Mouse (Mus musculus) forebrain, embryonic 12.5 days (tissue): ENCODE measurements at regions not wholly inside any gene's neighbourhood (a gene's known extent, or its start where the extent isn't known, plus 50 kb on each side); places are given as distances from the start of the nearest gene placed in this dataset.
A peak's percentile ranks its signal among the peaks of the same experiment; 100 is the strongest.
"Not testable (repeated sequence)": the region's sequence is repeated elsewhere in the genome, so short reads cannot be mapped to it uniquely, and the experiment has no call there.

Experiments
- ATAC-seq: fragments of 200-750 bp; cut with Nextera tagmentation; 2 replicates; pipeline ENCODE4 v1.8.0; 2017; ENCODE audit warnings: moderate TSS enrichment; ENCODE audit not compliant: low FRiP score
- H3K27ac ChIP-seq: fragments of 300-500 bp; sonication (generic); 2 replicates; pipeline ENCODE4 v1.5.1; 2016; ENCODE audit warnings: mild to moderate bottlenecking
- H3K27me3 ChIP-seq: fragments of 300-500 bp; sonication (generic); 2 replicates; pipeline ENCODE4 v1.6.1; 2016; ENCODE audit warnings: mild to moderate bottlenecking
- H3K36me3 ChIP-seq: fragments of 300-500 bp; sonication (generic); replicated peaks from 2 replicates; pipeline ENCODE4 v1.6.1; 2016; ENCODE audit warnings: mild to moderate bottlenecking
- H3K4me1 ChIP-seq: fragments of 300-500 bp; sonication (generic); 2 replicates; pipeline ENCODE4 v1.6.1; 2016
- H3K4me2 ChIP-seq: fragments of 300-500 bp; sonication (generic); 2 replicates; pipeline ENCODE4 v1.6.1; 2016; ENCODE audit warnings: mild to moderate bottlenecking, moderate library complexity
- H3K4me3 ChIP-seq: fragments of 300-500 bp; sonication (generic); replicated peaks from 2 replicates; pipeline ENCODE4 v1.5.1; 2016; ENCODE audit warnings: mild to moderate bottlenecking
- H3K9ac ChIP-seq: fragments of 300-500 bp; sonication (generic); 2 replicates; pipeline ENCODE4 v1.6.1; 2016; ENCODE audit warnings: mild to moderate bottlenecking
- H3K9me3 ChIP-seq: fragments of 300-500 bp; sonication (generic); 2 replicates; pipeline ENCODE4 v1.6.1; 2016
- WGBS: fragments of 180-500 bp; shearing (Covaris S2); methylation state at CpG from one replicate; pipeline ENCODE4 v1.1.7; 2016; 5-methylcytosine and 5-hydroxymethylcytosine counted together

GRCm38 (mm10) chr4:89753484-89753883 lies 74.2 kb downstream of the Dmrta1 start:
- Histone ChIP-seq H3K27me3 (no peaks in the 10 kb centered on the region), H3K27ac (no peak overlapping the region), H3K9me3 (no peaks in the 10 kb centered on the region), H3K4me2 (no peak overlapping the region), H3K4me3 (no peak overlapping the region), H3K4me1 (no peaks in the 10 kb centered on the region), H3K9ac (no peak overlapping the region), H3K36me3 (no peaks in the 10 kb centered on the region)
- ATAC-seq: no peak
- WGBS: 90% methylated on average over 1 of the region's 1 CpGs

DNA sequence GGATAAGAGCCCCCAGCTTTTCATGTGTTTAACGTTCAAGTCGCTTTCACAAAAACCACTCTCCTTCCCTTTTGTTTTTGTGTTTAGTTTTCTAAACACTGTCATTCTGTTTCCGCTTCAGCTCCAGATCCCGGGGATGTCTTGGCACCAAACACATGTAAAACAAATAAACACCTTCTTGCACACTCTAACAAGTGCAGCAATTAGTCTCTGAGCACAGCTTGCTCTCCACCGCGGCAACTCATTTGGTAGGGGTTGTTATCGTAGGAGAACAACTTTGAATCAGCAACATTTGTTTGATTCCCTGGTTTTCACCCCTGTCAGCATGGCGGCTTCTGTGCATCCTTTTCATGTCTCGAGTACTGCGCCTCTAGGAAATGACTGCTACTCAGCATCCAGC lies 97.0 kb downstream of the Dmrta1 start:
- 48% methylated on average over 10 of the region's 10 CpGs for WGBS
- no peaks in the 10 kb centered on the region for H3K27me3 ChIP-seq
- no peaks in the 10 kb centered on the region for H3K4me1 ChIP-seq
- ATAC-seq: peak; percentile 33; the same call in 1 of the 2 replicates
- H3K36me3 ChIP-seq: no peaks in the 10 kb centered on the region
- H3K4me2 ChIP-seq: no peak overlapping the region
- H3K9me3 ChIP-seq: no peaks in the 10 kb centered on the region
- H3K9ac ChIP-seq: no peak overlapping the region
- H3K27ac ChIP-seq: no peak overlapping the region
- H3K4me3 ChIP-seq: no peak overlapping the region

DNA sequence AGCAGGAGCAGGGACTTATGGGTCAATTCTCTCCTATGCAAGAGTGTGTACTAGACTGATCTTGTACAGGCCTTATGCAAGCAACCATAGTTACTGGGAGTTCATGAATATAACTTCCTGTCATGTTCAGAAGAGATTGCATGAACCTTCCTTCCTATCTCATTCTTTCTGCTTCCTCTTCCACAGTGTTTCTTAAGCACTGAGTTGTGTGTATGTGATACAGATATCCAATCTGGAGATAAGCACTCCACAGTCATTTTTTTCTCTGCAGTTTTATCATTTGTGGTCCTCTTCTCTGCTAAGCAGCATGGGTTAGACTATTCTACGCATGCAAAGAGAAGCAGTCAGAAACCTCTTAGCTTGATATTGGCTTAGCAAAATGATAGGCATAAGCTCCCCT lies 102.3 kb downstream of the Dmrta1 start:
- Histone ChIP-seq H3K4me2 (no peak overlapping the region), H3K27me3 (no peaks in the 10 kb centered on the region), H3K27ac (no peak overlapping the region), H3K9ac (no peak overlapping the region), H3K4me3 (no peak overlapping the region), H3K36me3 (no peaks in the 10 kb centered on the region), H3K4me1 (no peaks in the 10 kb centered on the region), H3K9me3 (no peaks in the 10 kb centered on the region)
- no peak for ATAC-seq
- WGBS: 100% methylated on average over 1 of the region's 1 CpGs

GRCm38 (mm10) chr4:89816823-89817222 lies 137.6 kb downstream of the Dmrta1 start:
- WGBS: 88% methylated on average over 7 of the region's 7 CpGs
- Histone ChIP-seq H3K4me2 (no peak overlapping the region), H3K4me3 (no peak overlapping the region), H3K27ac (no peak overlapping the region), H3K9ac (no peak overlapping the region), H3K9me3 (no peaks in the 10 kb centered on the region), H3K27me3 (no peaks in the 10 kb centered on the region), H3K4me1 (no peaks in the 10 kb centered on the region), H3K36me3 (no peaks in the 10 kb centered on the region)
- ATAC-seq: no peak

DNA sequence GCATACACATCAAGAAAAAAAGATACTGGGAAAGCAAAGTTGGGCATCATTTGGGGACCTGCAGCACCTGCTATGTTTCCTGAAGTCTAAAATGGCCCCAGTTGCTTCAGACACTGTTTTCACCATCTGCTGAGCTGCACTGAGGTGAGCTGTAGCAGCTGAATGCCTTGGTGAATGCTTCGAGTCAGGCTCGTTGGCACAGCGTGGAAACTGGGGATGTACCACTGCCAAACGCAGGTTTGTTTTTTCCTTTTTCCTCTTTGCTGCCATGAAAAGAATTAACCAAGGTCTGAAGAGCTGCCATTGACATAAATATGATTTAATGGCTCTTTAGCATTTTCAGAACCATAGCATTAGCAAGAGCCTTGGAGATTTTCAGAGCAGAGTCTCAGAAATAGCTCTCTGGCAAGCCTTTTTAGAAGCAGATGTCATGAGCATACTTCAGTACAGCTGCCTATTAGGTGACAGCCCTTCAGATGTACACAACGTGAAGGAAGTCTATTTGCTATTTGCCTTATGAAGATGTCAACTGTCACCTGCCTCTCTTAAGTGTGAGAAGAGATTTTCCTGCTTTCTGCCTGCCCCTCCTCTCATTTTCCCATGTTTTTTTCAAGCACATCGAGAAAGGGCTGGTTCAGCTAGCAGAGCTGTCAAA lies 155.4 kb downstream of the Dmrta1 start:
- Histone ChIP-seq H3K27ac (no peak overlapping the region), H3K4me2 (no peak overlapping the region), H3K4me1 (no peaks in the 10 kb centered on the region), H3K9ac (no peak overlapping the region), H3K36me3 (no peaks in the 10 kb centered on the region), H3K9me3 (no peaks in the 10 kb centered on the region), H3K27me3 (no peaks in the 10 kb centered on the region), H3K4me3 (no peak overlapping the region)
- ATAC-seq: no peak
- WGBS: 70% methylated on average over 6 of the region's 6 CpGs

DNA sequence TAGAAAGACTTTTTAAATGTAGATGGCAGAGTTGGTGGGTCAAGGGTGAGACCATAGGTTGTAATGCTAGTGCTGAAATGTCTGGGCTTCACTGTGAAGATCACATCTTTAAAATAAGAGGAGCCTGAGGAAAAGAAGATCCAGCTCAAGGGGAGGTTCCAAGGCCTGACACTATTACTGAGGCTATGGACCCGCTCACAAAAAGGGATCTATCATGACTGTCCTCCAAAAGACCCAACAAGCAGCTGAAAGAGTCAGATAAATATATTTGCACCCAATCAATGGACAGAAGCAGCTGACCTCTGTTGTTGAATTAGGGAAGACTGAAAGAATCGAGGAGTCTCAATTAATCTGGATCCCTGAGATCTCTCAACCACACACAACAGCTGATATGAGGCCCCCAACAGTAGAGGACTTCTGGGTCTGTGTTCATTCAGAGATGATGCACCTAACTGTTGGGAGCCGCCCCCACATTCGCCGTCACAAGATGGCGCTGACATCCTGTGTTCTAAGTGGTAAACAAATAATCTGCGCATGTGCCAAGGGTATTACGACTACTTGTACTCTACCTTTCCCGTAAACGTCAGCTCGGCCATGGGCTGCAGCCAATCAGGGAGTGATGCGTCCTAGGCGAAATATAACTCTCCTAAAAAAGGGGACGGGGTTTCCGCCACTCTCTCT lies 196.3 kb downstream of the Dmrta1 start:
- not testable (repeated sequence) for H3K9ac ChIP-seq, H3K4me3 ChIP-seq, H3K27me3 ChIP-seq, H3K36me3 ChIP-seq, H3K9me3 ChIP-seq, H3K27ac ChIP-seq, H3K4me1 ChIP-seq
- ATAC-seq: peak; percentile 85
- WGBS: 24% methylated on average over 7 of the region's 15 CpGs
- peak overlapping the region; percentile 21; the same call in 1 of the 2 replicates for H3K4me2 ChIP-seq

DNA sequence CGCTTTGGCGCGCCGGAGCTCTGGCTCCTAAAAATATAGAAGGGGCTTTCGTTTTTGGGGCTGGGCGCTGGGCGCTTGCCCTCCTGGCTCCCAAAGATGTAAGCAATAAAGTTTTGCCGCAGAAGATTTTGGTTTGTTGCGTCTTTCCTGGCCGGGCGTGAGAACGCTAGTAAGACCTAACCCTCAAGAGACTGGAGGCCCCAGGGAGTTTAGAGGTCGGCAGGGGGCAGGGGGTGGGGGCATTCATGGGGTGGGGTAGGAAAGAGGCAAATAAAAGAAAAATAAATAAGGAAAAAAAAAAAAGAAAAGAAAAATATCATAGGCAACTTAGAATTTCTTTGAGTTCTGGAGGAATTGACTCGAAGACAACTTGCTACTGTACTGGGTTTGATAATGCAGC lies 196.9 kb downstream of the Dmrta1 start:
- H3K27me3 ChIP-seq, H3K9me3 ChIP-seq, H3K4me1 ChIP-seq, H3K9ac ChIP-seq, H3K36me3 ChIP-seq, H3K27ac ChIP-seq: not testable (repeated sequence)
- peak overlapping the region; percentile 48 for H3K4me2 ChIP-seq
- H3K4me3 ChIP-seq: peak overlapping the region; percentile 34
- ATAC-seq: peak; percentile 61; the same call in 1 of the 2 replicates
- 24% methylated on average over 10 of the region's 14 CpGs for WGBS

DNA sequence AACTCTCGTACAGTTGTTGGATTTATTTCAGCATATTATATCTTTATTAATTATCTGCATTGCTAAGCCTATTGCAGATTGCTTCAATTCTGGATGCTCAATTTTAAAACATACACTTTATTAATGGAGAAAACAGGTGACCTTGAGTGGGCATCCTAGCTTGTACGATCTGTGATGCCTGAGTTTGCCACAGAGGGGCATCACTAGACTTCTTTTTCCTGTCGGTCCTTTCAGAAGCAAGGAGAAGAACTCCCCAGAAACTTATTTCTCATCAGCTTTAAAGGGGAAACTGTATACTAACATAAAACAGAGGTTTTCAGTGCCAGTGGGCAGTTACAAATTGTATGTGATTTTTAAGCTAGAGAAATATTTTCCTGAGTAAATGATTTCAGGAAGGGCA lies 201.8 kb downstream of the Dmrta1 start:
- WGBS: 59% methylated on average over 3 of the region's 3 CpGs

GRCm38 (mm10) chr4:89909622-89910021 lies 230.4 kb downstream of the Dmrta1 start:
- H3K27ac ChIP-seq: no peak overlapping the region
- no peak for ATAC-seq
- H3K36me3 ChIP-seq: no peaks in the 10 kb centered on the region
- no peaks in the 10 kb centered on the region for H3K9me3 ChIP-seq
- no peaks in the 10 kb centered on the region for H3K27me3 ChIP-seq
- H3K4me1 ChIP-seq: no peaks in the 10 kb centered on the region
- H3K9ac ChIP-seq: no peak overlapping the region
- no peak overlapping the region for H3K4me3 ChIP-seq
- no peak overlapping the region for H3K4me2 ChIP-seq

More for the DNA sequence above, 201.8 kb downstream of the Dmrta1 start:
- no peaks in the 10 kb centered on the region for H3K9me3 ChIP-seq
- no peak overlapping the region for H3K4me3 ChIP-seq
- ATAC-seq: no peak
- H3K36me3 ChIP-seq: no peaks in the 10 kb centered on the region
- no peak overlapping the region for H3K27ac ChIP-seq
- H3K4me2 ChIP-seq: no peak overlapping the region
- no peak overlapping the region for H3K9ac ChIP-seq
- no peaks in the 10 kb centered on the region for H3K27me3 ChIP-seq
- 0 out of 2 replicates have a peak, but pooled peaks cover 3% of the 10 kb centered on the region for H3K4me1 ChIP-seq

DNA sequence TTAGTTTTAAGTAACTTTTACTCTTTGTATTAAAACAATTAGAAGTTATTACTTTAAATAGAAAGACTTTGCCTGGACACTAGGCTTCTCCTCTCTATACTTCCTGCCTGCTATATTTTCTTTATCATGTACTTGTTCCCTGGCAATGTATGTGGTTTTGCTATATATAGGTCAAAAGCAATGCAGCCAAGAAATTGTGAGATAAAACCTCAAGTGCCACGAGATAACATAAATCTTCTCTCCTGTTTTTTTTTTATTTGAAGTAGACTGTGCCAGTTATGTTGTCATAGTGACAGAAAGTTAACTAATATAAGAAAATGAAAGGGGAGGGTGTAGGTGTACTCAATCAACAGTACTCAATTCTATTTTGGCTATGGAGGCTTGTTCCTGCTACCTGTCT lies 258.4 kb downstream of the Dmrta1 start:
- no peak overlapping the region for H3K9ac ChIP-seq
- no peaks in the 10 kb centered on the region for H3K4me1 ChIP-seq
- H3K4me3 ChIP-seq: no peak overlapping the region
- no peak for ATAC-seq
- H3K27ac ChIP-seq: no peak overlapping the region
- H3K36me3 ChIP-seq: no peaks in the 10 kb centered on the region
- H3K9me3 ChIP-seq: no peaks in the 10 kb centered on the region
- no peaks in the 10 kb centered on the region for H3K27me3 ChIP-seq
- H3K4me2 ChIP-seq: no peak overlapping the region
- 83% methylated on average over 1 of the region's 1 CpGs for WGBS

DNA sequence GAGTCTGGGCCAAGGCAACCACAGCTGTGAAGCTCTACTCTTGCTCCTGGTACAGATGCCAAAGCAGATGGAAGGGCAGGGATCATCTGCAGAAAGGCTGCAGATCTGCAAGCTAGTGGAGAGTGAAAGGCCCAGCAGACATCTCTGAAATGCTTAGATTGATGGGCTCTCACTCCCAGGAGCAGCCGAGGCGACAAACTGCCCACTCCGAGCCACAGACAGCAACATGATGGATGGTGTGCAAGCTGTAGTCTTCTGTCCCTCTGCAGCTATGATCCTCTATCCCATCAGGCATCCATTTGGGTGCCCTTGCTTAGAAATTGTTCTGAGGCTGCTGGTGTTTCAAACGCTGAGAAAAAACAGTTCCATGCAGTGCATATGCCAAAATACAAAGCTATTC lies 262.1 kb downstream of the Dmrta1 start:
- no peak overlapping the region for H3K9ac ChIP-seq
- no peak overlapping the region for H3K4me3 ChIP-seq
- no peak for ATAC-seq
- no peak overlapping the region for H3K4me2 ChIP-seq
- H3K4me1 ChIP-seq: no peaks in the 10 kb centered on the region
- H3K36me3 ChIP-seq: no peaks in the 10 kb centered on the region
- no peaks in the 10 kb centered on the region for H3K9me3 ChIP-seq
- no peaks in the 10 kb centered on the region for H3K27me3 ChIP-seq
- no peak overlapping the region for H3K27ac ChIP-seq
- WGBS: 88% methylated on average over 4 of the region's 4 CpGs

- ATAC-seq: no peak
- no peak overlapping the region for H3K27ac ChIP-seq
- H3K9me3 ChIP-seq: no peaks in the 10 kb centered on the region
- H3K4me2 ChIP-seq: no peak overlapping the region
- no peak overlapping the region for H3K4me3 ChIP-seq
- H3K27me3 ChIP-seq: no peaks in the 10 kb centered on the region
- H3K9ac ChIP-seq: no peak overlapping the region
- no peaks in the 10 kb centered on the region for H3K4me1 ChIP-seq
- no peaks in the 10 kb centered on the region for H3K36me3 ChIP-seq
- 88% methylated on average over 3 of the region's 3 CpGs for WGBS
Measured at GRCm38 (mm10) chr4:89976146-89976545, 242.5 kb upstream of the Zfp352 start.

DNA sequence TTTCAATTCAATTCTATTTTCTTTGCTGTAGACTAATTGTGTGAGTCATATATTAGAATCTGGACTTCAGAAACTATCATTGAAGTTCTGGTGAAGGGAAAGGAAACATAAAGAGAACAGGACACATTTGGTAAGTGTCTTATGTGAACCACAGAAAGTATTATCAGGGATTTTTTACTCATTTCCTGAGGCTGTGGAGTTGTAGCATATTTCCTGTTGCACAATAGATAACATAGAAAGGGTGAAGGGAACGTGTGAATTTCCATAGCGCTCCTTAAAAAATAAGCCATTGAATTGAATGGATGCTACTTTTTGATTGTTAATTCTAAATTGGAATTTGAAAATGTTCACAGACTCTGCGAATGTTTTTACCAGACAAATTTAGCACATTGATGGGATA lies 215.2 kb upstream of the Zfp352 start:
- Histone ChIP-seq H3K27me3 (no peaks in the 10 kb centered on the region), H3K36me3 (no peaks in the 10 kb centered on the region), H3K4me1 (no peaks in the 10 kb centered on the region), H3K27ac (no peak overlapping the region), H3K9ac (no peak overlapping the region), H3K9me3 (no peaks in the 10 kb centered on the region), H3K4me3 (no peak overlapping the region), H3K4me2 (no peak overlapping the region)
- 85% methylated on average over 3 of the region's 3 CpGs for WGBS
- ATAC-seq: no peak
